Mouse (Mus musculus) lung, postnatal 0 days (tissue): ENCODE results near the gene Cops6.

Experiments
- CTCF ChIP-seq: IDR thresholded peaks from 2 replicates; pipeline ENCODE4 v1.5.1; 2016; ENCODE audit warnings: antibody characterized with exemption, mild to moderate bottlenecking
- EP300 ChIP-seq: IDR thresholded peaks from 2 replicates; pipeline ENCODE4 v1.6.1; 2016; ENCODE audit warnings: antibody characterized with exemption, mild to moderate bottlenecking, control low read depth

- no peak for TF ChIP-seq CTCF
- TF ChIP-seq EP300 = no peak
Measured at GRCm38 (mm10) chr5:138202086-138202485, 41.2 kb downstream of the Cops6 start.
